Mouse (Mus musculus): ENCODE measurements around the gene Ccdc167. TPM values are rescaled to one million over a fixed set of nuclear protein-coding genes. Genes with fewer than 3 reads are reported as not detected.
"Not testable (repeated sequence)": the region's sequence is repeated elsewhere in the genome, so short reads cannot be mapped to it uniquely, and the experiment has no call there.

The Ccdc167 gene
- polyA plus RNA-seq, 1 experiment = 15.4 TPM

GRCm38 (mm10) chr17:29720755-29721365 is 4.0 kb upstream of the Ccdc167 start:
- DNase-seq (ENCODE audit: extremely low spot score in 1 of 2, low spot score in 1 of 2) = no peak

GRCm38 (mm10) chr17:29719628-29720575 is 3.1 kb upstream of the Ccdc167 start:
- DNase-seq (ENCODE audit: extremely low spot score in 1 of 2, low spot score in 1 of 2) = no peak

GRCm38 (mm10) chr17:29718660-29719059 is 1.8 kb upstream of the Ccdc167 start:
- no peak for DNase-seq (ENCODE audit: extremely low spot score in 1 of 2, low spot score in 1 of 2)

DNA sequence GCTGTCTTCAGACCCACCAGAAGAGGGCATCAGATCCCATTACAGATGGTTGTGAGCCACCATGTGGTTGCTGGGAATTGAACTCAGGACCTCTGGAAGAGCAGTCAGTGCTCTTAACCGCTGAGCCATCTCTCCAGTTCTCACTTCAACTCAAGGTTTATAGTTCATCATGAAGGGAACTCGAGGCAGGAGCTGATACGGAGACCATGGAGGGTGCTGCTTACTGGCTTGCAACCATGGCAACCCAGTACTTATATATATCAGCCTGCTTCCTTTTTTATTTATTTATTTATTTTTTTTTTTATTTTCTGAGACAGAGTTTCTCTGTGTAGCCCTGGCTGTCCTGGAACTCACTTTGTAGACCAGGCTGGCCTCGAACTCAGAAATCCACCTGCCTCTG is 3.1 kb downstream of the Ccdc167 start:
- not testable (repeated sequence) for DNase-seq (ENCODE audit: extremely low spot score in 1 of 2, low spot score in 1 of 2)

DNA sequence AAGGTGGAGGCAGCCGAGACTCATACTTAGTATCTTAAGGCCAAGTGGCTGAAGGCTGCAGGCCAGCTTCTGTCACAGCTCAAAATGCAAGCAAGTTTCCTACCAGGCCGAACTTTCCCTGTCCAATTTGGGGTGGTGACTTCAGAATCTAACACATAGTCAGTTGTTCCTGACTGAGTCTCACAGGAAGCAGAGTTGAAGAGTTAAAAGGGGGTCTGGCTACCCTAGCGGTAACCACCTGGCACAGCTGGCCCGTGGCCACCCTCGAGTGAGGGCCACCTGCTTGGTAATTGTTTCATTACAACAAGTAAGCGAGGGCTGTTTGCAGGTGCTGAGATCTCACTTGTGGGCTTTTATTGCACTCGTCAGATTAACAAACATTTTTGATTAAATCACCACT is 4.3 kb downstream of the Ccdc167 start:
- no peak for DNase-seq (ENCODE audit: extremely low spot score in 1 of 2, low spot score in 1 of 2)

GRCm38 (mm10) chr17:29711745-29712431 is 5.0 kb downstream of the Ccdc167 start:
- DNase-seq (ENCODE audit: extremely low spot score in 1 of 2, low spot score in 1 of 2) = no peak

DNA sequence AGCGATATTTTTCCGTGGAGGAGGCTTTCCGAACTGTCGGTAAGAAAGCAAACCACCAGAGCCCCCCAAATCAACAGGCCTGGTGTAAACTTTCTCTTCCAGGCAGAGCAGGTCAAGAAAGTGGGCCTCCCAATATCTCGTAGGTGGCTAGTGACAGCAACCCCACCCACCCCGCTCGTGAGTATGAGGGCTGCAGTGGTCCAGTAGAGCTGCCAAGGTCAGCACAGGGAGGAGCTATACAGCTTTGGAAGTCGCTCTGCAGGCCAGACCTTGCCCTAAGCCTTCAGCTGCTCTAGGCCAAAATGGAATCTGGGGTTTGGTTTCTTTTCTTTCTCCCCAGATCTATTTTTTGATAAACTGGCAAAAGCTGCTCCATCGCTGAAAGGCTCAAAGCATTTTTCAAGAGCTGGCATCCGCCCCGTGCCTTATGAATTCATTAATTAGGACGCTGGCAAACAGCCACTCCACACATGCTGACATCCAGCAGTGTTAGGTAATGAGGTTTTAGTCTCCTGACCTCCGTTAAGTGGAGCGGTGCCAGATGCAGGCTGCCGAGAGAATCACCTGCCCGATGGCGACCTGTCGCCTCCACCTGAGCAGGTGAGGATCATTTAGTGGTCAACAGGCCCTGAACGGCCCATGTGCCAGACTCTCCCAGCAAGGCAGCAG is 5.6 kb downstream of the Ccdc167 start:
- DNase-seq (ENCODE audit: extremely low spot score in 1 of 2, low spot score in 1 of 2) = peak in 1 of 2 experiments; percentile 35

DNA sequence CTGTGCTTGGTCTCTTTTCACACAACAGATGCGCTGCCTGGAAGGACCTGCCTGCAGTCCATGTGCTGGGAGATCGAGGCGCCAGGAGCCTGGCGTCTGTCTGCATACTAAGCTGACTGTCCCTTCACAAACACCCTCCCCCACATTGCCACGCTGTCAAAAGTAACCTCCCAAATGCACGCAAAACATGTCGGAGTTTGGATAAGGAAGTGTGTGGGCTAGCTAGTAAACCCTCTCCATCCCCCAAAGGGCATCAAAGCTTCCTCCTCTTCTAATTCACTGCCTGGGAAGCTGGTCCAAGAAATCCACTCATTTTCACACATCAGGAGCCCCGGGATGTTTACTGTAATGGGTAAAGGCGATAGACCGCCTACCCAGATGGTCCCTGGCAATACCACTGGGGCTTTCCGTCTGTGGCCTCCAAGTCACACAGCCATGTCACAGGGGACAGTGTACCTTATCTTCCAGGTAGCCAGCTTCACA is 6.2 kb downstream of the Ccdc167 start:
- DNase-seq (ENCODE audit: extremely low spot score in 1 of 2, low spot score in 1 of 2) = peak in 1 of 2 experiments; percentile 47

- no peak for DNase-seq (ENCODE audit: extremely low spot score in 1 of 2, low spot score in 1 of 2)
These were observed 8.1 kb downstream of the Ccdc167 start for GRCm38 (mm10) chr17:29708783-29709182.

DNA sequence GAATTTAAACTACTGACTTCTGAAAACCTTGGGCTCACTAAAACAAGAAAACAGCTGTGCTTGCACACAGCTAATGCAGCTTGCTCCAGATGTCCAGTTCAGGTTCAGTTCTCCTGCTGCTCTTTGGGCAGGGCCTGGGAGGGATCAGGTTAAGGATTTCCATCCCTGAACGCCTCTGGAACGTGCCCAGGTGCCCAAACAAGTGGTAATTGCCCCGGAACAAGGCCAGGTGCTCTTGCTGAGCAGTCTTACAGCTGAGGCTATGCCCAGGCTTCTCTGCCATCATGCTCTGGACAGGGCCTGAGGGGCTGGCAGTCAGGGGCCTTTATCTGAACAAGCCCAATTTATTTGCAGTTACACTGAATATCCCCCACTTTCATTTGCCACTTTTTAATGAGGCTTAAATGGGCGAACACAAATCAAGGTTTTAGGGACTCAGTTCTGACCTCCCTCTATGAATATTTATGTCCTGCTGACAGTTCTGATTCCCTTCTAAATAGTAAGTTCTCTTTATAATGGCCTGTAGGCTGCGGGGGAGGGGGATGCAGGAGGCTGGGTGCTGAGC is 9.8 kb downstream of the Ccdc167 start:
- no peak for DNase-seq (ENCODE audit: extremely low spot score in 1 of 2, low spot score in 1 of 2)

GRCm38 (mm10) chr17:29705881-29706280 is 11.0 kb downstream of the Ccdc167 start:
- no peak for DNase-seq (ENCODE audit: extremely low spot score in 1 of 2, low spot score in 1 of 2)

DNA sequence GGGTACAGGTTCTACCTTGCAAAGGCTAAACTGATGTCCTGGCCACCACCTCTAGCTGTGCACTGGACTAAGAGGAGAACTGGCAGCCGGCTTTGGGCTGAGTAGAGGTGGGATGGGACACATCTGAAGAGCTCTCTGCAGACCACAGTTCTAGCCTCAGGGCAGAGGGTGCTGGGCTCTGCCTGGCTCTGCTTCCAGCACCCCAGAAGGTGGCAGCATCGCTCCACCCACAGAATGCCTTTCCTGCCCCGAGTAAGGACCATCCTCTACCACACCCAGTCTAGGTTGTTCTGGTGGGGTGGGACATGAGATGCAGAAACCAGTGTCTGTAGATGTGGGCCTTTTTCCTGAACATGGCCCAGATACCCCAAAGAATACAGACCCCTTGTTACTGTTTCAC is 12.1 kb downstream of the Ccdc167 start:
- peak in 1 of 2 experiments; percentile 66 for DNase-seq (ENCODE audit: extremely low spot score in 1 of 2, low spot score in 1 of 2)

DNA sequence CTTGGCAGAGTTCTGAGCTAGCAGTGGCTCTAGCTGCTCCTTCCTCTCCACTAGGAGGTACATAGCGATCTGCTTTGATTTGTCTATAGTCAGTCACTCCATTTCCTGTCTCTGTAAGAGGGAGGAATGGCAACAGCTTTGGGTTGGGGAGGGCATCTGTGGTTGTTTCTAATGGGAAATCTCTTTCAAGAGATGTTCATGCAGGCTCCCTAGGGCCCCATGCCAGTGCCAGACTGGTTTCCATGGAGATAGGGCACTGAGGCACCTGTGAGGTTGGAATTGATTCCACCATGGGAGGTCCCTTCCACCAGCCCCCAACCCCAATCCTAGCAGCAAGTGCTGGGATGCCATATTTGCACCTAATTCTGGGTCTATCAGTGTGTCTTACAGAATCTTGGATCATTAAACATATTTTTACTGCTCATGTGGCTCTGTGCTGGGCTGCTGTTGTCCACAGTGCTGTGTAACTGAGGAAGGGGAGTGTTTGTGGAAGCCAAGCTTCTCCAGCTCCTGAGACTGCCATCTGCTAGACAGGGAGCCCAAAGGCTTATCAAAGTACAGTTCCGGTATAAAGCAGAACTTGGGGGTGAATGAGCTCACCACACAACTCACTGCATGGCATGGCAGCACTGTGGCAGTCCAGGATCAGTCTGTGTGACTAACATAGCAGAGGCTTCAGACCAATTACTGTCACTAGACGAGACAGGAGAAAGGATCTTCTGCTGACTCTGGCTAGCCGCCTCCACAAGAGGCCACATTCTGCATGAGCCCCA is 13.7 kb downstream of the Ccdc167 start:
- no peak for DNase-seq (ENCODE audit: extremely low spot score in 1 of 2, low spot score in 1 of 2)

DNA sequence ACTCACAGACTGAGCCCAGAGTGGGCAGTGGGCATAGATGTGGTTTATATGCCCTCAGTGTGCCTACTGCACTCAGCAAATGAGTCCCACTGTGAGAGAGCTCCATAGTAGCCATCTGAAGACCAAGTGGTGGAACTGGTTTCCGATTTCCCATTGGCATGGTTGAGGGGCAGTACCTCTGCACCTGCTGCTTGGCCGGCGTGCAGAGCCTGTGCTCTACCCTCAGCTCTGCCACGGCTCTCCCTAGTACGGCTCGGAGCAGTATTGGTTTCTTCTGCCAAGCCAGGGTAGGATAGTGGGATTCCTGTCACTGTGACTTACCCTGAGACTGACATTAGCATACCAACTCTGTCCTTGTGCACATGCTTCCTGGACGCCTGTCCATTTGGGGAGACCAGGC is 16.3 kb downstream of the Ccdc167 start:
- no peak for DNase-seq (ENCODE audit: extremely low spot score in 1 of 2, low spot score in 1 of 2)

DNA sequence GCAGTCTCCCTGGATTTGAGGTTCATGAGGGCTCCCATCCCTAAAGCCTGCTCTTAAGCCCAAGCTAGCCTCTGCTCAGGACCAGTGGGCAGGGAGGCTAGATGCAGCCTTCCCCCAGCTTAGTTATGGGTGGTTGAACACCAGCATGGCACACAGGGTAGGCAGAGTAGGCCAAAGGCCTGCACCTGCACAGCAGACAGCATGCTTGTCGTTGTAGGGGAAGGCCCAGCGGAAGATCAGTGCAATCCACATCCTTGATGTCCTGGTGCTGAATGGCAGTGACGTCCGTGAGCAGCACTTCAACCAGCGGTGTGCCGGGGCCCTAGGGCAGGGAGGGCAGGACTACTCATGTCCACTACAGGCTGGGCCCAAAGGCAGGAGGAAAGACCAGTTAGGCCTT is 18.4 kb downstream of the Ccdc167 start:
- no peak for DNase-seq (ENCODE audit: extremely low spot score in 1 of 2, low spot score in 1 of 2)

DNA sequence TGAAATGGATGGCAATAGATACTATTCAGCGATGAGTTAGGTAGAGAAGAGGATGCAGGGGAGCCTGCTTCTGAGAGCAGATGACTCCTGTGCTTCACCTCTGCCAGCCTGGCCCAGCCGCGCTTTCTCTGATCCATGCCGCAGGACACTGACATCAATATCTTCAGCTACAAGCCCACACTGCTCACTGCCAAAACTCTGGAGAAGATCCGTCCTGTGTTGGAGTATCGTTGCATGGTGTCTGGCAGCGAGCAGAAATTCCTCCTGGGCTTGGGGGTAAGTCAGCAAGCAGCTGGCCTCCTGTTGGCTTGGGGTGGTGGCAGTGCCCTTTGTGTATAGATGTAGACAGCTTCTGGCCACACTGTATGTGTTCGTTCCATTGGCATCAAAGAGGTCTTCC is 19.9 kb downstream of the Ccdc167 start:
- no peak for DNase-seq (ENCODE audit: extremely low spot score in 1 of 2, low spot score in 1 of 2)

DNA sequence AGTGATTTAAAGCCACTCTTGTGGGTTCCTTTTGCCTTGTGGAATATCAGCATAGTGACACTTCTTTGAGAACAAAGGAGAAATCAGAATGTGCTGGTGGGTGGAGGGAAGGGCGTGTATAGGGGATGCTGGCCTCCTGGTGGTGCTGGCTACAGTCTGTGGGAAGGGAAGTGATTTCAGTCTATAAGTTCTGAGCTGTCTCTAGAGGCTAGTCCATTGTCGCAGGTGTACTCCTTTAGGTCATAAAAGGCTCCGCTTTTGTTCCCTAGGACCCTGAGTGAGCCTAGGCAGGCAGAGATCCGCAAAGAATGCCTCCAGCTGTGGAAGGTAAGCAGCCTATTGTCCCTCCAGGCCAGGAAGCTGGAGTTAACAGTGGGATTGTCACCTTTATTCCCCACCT is 22.3 kb downstream of the Ccdc167 start:
- DNase-seq (ENCODE audit: extremely low spot score in 1 of 2, low spot score in 1 of 2) = no peak

- no peak for DNase-seq (ENCODE audit: extremely low spot score in 1 of 2, low spot score in 1 of 2)
These were observed 23.3 kb downstream of the Ccdc167 start for GRCm38 (mm10) chr17:29693571-29693970.

GRCm38 (mm10) chr17:29692827-29693226 is 24.0 kb downstream of the Ccdc167 start:
- DNase-seq (ENCODE audit: extremely low spot score in 1 of 2, low spot score in 1 of 2) = no peak

DNA sequence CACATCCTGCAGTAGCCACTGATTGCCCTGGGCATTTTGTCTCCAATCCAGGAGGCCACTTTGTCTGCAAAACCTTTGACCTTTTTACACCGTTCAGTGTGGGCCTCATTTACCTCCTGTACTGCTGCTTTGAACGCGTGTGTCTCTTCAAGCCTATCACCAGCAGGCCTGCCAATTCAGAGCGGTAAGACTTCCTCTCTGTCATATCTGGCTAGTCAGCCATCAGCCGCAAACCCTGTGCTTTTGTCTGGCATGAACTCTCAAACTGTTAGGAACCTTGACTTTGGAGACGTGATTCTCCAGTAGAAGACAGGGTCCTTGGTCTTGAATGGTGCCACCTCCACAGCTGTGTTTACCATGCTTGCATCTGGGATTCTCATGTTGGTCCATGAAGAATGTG is 26.6 kb downstream of the Ccdc167 start:
- no peak for DNase-seq (ENCODE audit: extremely low spot score in 1 of 2, low spot score in 1 of 2)

All from frontal cortex, adult 2 months (tissue).